Mouse (Mus musculus): ENCODE measurements around the gene Mesp1.

DNA sequence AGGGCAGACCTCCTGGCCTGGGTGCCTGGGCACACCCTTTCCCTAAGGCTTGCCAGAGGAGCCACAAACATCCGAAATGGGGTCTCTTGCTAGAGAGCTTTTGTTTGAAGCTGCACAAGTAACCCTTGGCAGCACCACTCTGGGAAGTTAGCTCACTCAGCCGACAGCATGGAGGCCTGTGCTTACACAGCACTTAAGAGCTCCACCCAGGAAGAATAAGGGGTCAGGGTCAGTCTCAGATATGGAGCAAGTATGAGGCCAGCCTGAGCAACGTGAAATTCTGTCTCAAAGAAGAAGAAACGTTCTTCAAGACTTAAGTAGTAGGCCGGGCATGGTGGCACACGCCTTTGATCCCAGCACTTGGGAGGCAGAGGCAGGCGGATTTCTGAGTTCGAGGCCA is 31.5 kb downstream of the Mesp1 start:
- no peak for TF ChIP-seq CTCF (IDR thresholded peaks at IDR 0.05; ENCODE audit: low read depth)
- no peak for TF ChIP-seq EP300 (IDR thresholded peaks at IDR 0.05; ENCODE audit: low read depth)
